Mouse (Mus musculus): ENCODE results near the gene Hspg2.
"Not testable (repeated sequence)": the region's sequence is repeated elsewhere in the genome, so short reads cannot be mapped to it uniquely, and the experiment has no call there.

Gene Hspg2

DNA sequence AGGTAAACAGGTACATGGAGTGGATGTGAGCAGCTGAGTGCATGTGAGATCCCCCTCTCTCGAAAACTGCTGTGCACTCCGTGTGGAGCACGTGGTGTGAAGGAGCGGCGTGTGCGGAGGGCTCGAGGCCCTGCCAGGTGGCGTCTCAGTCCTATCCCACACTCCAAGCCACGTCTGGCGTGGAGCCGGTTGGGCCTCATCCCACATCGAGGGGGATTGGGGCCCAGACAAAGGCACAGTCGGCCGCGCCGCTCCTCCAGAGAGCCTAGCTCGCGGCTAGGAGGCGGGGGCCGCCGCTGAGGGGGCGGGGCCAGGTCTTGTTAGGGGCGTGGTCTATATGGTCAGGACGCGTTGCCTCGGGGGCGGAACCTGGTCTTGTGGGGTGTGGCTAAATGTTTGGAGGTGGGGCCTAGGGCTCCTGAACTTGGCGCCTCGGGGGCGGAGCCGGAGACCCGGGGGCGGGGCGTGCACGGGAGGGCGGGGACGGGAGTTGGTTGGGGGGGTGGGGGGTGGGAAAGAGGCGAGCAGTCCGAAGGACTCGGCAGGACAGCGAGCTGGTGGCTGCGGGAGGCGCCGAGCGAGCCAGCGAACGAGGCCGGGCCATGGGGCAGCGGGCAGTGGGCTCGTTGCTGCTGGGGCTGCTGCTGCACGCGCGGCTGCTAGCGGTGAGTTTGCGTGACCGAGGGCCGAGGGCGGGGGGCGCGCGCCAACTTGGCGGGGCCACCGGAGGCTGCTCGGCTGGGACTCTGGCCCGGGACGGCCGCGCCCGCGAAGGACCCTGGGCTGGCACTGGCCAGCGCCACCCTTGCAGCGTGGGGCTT, at the start of gene Hspg2:
Gene Hspg2 (plus strand): TSS at position 510 of the 821 bp plus-strand sequence.
- peak; percentile 97 for DNase-seq

DNA sequence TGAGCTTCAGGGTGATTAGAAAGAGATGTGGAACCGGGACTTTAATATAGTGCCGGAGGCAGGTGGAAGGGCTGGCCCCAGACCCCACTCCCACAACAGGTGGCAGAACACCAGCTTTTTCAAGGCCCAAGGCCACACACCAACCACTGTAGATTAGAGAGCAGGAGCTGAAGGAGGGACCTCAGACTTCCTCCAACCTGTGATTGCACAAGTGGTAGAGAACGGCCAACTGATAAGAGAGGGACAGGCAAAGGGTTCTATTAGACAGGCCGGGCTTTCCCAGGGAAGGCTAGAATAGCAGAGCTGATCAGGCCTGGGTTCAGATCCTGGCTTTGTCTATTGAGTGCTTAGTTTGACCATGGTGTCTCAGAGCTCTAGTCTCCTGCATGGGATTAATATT, 38.1 kb upstream of the Hspg2 start, which contains the start of gene Cela3b:
Gene Cela3b (minus strand): TSS at position 39 of the 400 bp plus-strand sequence.
- DNase-seq, result no peak

DNA sequence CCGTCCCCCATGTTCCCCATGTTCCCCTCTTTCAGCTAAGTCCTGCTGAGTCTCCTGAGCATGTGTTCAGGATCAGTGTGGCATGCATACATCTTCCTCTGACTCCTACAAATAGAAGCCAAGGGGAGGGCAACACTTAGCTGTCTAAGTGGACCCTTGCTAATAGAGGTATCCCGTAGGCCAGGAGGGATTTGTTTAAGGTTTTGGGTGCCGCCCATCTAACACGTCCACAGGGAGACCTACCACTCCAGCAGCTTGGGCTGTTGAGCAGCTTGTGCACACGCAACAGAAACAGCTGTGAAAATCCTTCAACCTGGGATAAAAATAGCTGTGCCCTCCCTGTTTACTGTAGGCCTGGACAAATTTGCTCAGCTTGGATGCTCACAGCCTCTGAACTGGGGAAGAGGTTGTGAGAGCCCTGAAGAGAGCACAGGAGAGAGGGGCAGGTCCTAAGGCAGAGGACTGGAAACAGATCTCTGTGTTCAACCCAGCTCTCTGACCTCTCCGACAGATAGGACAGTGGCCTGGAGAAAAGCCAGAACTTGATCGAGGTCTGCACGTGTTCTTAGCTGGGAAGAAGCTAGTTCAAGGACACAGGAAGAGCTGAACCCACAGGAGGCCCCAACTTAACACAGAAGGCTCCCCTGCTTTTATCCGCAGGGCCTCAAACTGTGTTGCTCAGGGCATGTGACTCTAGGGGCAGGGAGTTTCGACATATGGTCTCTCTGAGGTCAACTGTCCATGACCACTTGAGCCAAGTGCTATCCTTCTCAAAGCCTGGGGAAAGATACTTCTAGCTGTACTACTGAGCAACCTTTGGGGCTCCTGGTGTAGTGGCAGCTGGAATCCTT, 35.6 kb upstream of the Hspg2 start:
- DNase-seq, result not testable (repeated sequence)

DNA sequence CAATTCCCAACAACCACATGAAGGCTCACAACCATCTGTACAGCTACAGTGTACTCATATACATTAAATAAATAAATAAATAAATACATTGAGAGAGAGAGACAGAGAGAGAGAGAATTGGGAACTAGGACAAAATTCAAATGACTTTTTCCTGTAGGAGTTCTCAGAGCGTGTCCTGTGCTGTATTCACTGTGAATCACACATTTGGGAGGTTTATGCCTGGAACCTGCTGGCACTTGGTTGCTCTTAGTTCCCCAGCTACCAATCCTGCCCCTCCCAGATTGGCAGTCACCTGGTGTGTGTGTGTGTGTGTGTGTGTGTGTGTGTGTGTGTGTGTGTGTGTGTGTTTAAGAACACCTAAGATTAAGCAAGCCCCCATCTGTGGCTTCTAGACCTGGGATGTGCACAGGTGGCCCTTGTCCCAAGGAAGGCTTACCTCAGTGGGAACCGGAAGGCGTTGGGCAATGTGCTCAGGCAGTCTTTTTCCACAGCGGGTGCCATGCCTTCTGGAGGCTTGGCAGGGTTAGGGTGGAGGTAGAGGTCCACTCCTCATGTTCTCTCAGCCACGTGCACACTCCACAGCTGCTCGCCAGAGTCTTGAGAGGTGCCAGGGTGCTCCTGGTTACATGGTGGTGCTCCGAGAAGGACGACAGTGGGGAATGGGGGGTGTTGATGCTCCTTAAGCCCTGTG, 31.4 kb upstream of the Hspg2 start:
- no peak for DNase-seq

DNA sequence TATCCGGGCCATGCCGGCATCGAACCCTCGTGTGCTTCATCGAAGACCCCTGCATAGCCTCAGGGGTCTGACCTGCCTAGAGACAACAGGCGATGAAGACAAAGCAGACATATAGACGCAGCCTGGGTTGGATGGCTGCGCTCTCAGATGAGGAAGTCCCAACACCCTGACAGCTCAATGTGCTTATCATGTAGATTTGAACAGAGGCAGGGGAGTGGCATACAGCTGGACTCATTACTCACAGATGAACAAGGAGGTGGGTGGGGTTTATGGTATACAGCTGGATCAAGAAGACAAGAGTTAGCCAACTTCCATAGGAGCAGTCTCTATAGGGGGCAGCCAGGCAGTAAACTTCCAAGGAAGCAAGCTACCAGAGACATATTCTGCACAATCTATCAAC, 29.7 kb upstream of the Hspg2 start:
- DNase-seq, result no peak

- no peak for DNase-seq
Observed at GRCm38 (mm10) chr4:137441332-137441731, 27.2 kb upstream of the Hspg2 start.

GRCm38 (mm10) chr4:137443625-137444024, 24.9 kb upstream of the Hspg2 start:
- DNase-seq, result peak; percentile 83

GRCm38 (mm10) chr4:137445881-137446280, 22.7 kb upstream of the Hspg2 start:
- DNase-seq, result no peak

DNA sequence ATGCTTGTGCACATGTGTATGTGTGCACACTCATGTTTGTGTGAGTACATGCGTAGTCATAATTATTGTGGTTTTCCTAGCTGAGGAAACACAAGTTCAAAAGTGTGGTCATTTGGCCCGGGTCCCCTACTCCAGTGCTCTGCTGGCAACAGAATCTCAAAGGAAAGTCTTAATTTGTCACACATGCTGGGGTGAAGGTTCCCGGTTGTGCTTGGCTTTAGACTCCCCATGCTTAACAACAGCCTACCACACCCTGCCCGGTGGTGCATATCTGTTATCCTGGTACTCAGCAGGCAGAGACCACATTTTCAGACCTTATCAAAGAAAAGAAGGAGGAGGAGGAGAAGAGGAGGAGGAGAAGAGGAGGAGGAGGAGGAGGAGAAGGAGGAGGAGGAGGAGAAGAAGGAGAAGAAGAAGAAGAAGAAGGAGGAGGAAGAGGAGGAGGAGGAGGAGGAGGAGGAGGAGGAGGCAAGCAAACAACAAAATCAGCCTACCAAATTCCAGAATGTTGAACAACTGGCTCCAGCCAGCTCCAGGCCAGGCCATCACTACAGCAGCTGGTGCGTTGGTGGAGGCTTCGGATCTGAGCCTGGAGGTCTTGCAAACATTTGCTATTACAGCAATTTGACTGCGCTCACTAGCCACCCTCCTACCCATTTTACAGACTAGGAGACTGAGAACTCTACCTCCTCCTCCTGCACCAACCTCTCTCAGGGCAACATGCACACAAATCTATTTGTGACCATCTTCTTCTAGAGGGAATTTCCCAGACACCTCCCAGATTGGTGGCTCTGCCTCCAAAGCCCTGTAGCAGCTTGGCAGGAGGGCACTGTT, 21.0 kb upstream of the Hspg2 start:
- DNase-seq, result no peak

- DNase-seq, result no peak
Observed at GRCm38 (mm10) chr4:137448197-137448596, 20.4 kb upstream of the Hspg2 start.

GRCm38 (mm10) chr4:137448641-137449040, 19.9 kb upstream of the Hspg2 start:
- DNase-seq, result no peak

GRCm38 (mm10) chr4:137449132-137449531, 19.4 kb upstream of the Hspg2 start:
- no peak for DNase-seq

DNA sequence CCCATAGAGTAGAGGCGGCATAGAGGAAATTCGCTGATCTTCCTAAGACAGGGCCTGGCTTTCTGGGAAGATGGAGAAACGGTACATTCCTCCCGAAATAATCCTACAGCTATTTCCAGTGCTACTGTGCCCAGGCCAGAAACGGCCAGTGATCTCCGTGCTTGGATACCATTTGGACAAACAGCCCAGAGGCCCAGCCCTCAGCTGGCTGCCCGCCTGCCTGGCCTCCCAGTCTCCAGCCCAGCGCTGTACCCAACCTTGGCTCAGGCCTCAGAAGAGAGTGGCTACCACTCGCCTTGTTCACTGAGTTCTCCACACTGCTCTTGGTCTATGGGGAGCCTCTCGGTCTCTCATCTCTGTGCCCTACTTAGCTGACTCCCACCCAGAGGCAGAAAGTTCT, 18.9 kb upstream of the Hspg2 start:
- DNase-seq, result no peak

DNA sequence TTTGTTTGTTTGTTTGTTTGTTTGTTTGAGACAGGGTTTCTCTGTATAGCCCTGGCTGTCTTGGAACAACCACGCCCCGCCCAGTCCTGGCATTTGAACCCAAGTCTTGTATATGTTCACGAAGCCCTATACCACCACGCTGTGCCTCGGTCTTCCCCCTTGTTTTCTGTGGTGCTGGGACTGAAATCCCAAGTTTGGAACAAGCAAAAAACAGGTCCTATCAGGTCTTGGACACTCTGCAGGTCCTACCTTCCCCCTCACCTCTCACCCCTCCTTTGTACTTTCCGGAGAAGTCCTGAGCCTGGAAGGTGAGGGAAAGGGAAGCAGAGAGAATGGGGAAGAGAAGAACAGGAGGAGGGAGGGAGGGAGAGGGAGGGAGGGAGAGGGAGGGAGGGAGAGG, 16.4 kb upstream of the Hspg2 start:
- DNase-seq, result no peak

GRCm38 (mm10) chr4:137453234-137453767, 15.3 kb upstream of the Hspg2 start, which contains the start of gene 1700013G24Rik:
TSS of gene 1700013G24Rik (plus strand) at chr4:137453284.
- DNase-seq, result no peak

DNA sequence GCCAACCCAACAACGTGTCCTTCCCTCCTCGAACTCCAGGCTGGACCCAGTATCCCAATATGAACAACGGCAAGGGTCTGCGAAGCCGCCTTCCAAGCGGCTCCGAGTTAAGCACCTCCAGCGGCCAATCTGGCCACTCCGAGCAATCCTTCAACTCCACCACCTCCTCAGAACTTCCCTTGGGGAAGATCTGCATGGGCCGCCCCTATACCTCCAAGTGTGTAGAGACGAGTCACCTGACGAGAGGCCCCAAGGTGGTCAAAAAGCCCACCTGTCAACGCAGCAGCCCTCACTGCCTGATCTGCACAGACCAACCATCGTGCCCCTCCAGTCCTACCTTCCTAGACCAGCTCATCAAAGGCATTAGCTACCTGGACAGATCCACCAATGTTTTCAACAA, 14.0 kb upstream of the Hspg2 start:
- no peak for DNase-seq

DNA sequence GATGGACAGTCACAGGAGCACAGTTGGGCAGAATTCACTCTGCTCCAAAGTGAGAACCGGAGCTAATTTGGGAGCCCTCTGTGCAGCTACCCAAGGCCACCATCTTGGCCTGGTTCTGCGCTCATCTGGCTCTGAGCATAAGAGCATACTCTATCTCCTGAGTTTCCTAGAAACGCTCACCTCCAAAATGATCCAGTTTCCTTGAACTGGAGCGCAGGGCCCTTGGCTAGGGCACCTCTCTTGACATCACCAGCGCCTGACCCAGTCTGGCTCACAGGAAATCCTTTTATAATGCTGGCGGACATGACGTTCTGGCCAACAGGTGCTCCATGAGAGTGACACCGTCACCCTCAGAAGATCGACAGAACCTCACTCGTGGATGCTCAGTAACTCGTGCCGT, 12.0 kb upstream of the Hspg2 start:
- no peak for DNase-seq

DNA sequence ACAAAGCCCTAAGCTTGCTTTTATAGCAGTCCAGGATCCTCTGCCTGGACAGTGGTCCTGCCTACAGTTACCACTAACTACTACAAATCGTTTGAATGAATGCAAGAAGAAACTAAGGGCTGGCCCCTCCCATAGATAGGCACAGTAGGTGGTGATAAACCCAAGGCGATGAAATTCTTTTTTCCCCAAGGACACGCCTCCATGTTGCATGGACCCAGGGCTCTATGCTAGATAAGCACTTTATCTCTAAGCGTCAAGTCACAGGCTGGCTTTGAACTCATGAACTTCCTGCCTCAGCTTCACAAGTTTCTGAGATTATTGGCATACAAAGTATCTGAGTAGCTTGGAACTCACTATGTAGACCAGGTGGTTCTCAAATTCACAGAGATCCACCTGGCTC, 11.3 kb upstream of the Hspg2 start:
- DNase-seq, result no peak

DNA sequence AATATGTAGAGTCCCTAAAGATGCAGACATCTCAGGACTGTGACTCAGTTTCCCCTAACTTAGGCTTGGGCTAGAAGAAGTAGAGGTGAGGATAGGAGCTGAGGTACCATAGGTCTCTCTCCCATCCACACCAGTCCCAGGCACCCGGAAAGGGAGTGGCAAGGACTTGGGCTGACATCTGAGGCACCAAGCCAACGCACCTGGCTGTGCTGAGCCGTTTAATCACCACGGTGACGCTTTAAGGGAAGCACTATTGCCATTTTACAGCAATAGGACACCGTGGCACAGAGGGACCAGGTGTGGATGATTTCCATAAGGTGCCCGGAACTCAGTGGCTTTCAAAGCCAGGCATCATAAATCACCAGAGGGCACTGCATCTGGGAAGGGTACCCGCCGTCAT, 10.3 kb upstream of the Hspg2 start:
- no peak for DNase-seq

DNA sequence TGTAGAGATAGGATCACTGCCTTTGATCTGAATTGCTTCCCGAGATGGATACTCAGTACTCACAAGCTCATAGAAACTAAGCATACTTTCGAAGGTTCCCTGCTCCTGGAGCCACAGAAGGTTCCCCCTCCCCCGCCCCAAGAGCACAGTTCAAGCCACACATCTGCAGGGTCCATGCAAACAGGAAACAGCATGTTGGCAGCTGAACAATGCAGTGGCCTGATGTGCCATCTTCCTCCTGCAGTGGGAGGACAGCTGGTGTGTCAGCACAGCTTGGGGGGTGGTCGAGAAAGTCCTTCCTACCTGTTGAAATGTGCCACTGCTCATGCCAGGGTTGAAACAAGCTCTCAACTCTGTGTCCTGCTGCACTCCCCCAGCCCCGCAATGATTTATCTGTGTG, 9.7 kb upstream of the Hspg2 start:
- no peak for DNase-seq

DNA sequence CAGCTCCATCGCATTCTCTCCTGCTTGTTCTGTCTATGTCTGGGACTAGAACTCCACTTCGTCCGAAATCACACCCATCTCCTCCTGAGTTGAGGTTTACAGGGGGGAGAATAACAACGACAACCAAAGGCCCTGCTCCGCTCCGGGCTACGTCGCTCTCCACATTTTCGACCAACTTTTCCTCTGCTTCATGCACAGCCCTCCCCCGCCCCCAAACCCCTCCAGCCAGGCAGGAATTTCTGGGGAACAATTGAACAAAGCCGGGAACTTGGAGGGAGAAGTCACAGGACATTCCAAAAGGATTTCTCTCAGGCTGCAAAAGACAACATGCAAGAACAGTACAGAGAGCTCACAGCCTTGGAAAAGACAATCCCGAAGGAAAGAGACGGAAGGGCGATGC, 7.9 kb upstream of the Hspg2 start:
- no peak for DNase-seq

DNA sequence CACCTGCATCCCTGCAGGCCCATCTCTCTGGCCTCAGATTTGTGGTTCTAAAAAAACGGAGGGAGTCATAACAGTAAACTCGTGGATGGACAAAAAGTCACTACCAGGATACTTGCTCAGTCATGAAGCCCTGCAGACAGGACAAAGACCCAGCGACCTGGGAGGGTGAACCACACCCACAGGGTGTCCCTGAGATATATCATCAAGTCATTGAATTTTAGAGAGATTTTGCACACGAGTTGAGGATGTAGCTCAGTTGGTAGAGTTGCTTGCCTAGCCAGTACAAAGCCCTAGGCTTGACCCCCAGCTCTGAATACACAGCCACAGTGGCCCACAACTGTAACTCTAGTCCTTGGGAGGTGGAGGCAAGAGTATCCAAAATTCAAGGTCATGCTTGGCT, 7.4 kb upstream of the Hspg2 start:
- DNase-seq, result no peak
